Mouse (Mus musculus): ENCODE results near the gene 4933405L10Rik. TPM values are rescaled to one million over a fixed set of nuclear protein-coding genes. Genes with fewer than 3 reads are reported as not detected.

4933405L10Rik gene
- total and polyA plus RNA-seq, 2 experiments from 2014 or later = 0.31 TPM; not detected in 1

GRCm38 (mm10) chr8:105688242-105688752 is 19.2 kb upstream of the 4933405L10Rik start:
- ATAC-seq (no peak), DNase-seq (no peak)
- no peak overlapping the region for H3K4me2 ChIP-seq (ENCODE audit: low read depth)
- H3K4me3 ChIP-seq (ENCODE audit: low read depth, low read length) = no peak overlapping the region
- H3K9me3 ChIP-seq (ENCODE audit: low read length) = no peaks in the 10 kb centered on the region
- TF ChIP-seq CTCF (IDR thresholded peaks at IDR 0.05; ENCODE audit: low read depth) = no peak
- H3K4me1 ChIP-seq (ENCODE audit: insufficient read depth) = no peaks in the 10 kb centered on the region
- WGBS = 75% methylated on average over 14 of the region's 14 CpGs
- no peaks in the 10 kb centered on the region for H3K27me3 ChIP-seq (ENCODE audit: insufficient read depth, low read length)
- H3K27ac ChIP-seq (ENCODE audit: low read depth, low read length) = no peak overlapping the region
- H3K9ac ChIP-seq = no peak overlapping the region
- peaks cover 11% of the 10 kb centered on the region for H3K36me3 ChIP-seq (ENCODE audit: insufficient read depth)

GRCm38 (mm10) chr8:105689256-105689982 is 18.0 kb upstream of the 4933405L10Rik start:
- no peaks in the 10 kb centered on the region for H3K27me3 ChIP-seq (ENCODE audit: insufficient read depth, low read length)
- H3K9ac ChIP-seq = no peak overlapping the region
- ATAC-seq (no peak), DNase-seq (no peak)
- no peaks in the 10 kb centered on the region for H3K4me1 ChIP-seq (ENCODE audit: insufficient read depth)
- TF ChIP-seq CTCF (IDR thresholded peaks at IDR 0.05; ENCODE audit: low read depth) = no peak
- WGBS = 63% methylated on average over 35 of the region's 35 CpGs
- H3K27ac ChIP-seq (ENCODE audit: low read depth, low read length) = no peak overlapping the region
- no peaks in the 10 kb centered on the region; the same call in 1 of the 2 replicates for H3K36me3 ChIP-seq (ENCODE audit: insufficient read depth)
- no peak overlapping the region for H3K4me2 ChIP-seq (ENCODE audit: low read depth)
- H3K4me3 ChIP-seq (ENCODE audit: low read depth, low read length) = no peak overlapping the region
- H3K9me3 ChIP-seq (ENCODE audit: low read length) = no peaks in the 10 kb centered on the region

- H3K4me2 ChIP-seq (ENCODE audit: low read depth) = no peak overlapping the region
- DNase-seq = no peak
- no peak for TF ChIP-seq CTCF (IDR thresholded peaks at IDR 0.05; ENCODE audit: low read depth)
Measured at GRCm38 (mm10) chr8:105689983-105690360, 17.5 kb upstream of the 4933405L10Rik start.

GRCm38 (mm10) chr8:105690978-105691377 is 16.5 kb upstream of the 4933405L10Rik start:
- no peaks in the 10 kb centered on the region for H3K9me3 ChIP-seq (ENCODE audit: low read length)
- H3K4me1 ChIP-seq (ENCODE audit: insufficient read depth) = peaks cover 5% of the 10 kb centered on the region; the same call in 1 of the 2 replicates
- no peak overlapping the region for H3K27ac ChIP-seq (ENCODE audit: low read depth, low read length)
- no peak for TF ChIP-seq CTCF (IDR thresholded peaks at IDR 0.05; ENCODE audit: low read depth)
- WGBS = 86% methylated on average over 14 of the region's 14 CpGs
- no peak overlapping the region for H3K4me3 ChIP-seq (ENCODE audit: low read depth, low read length)
- H3K4me2 ChIP-seq (ENCODE audit: low read depth) = no peak overlapping the region
- H3K9ac ChIP-seq = no peak overlapping the region
- no peaks in the 10 kb centered on the region for H3K27me3 ChIP-seq (ENCODE audit: insufficient read depth, low read length)
- no peak for ATAC-seq
- DNase-seq = no peak
- H3K36me3 ChIP-seq (ENCODE audit: insufficient read depth) = 0 out of 2 replicates have a peak, but pooled peaks cover 6% of the 10 kb centered on the region

More at GRCm38 (mm10) chr8:105689983-105690360, 17.5 kb upstream of the 4933405L10Rik start:
- H3K27me3 ChIP-seq (ENCODE audit: insufficient read depth, low read length) = no peaks in the 10 kb centered on the region
- no peaks in the 10 kb centered on the region for H3K36me3 ChIP-seq (ENCODE audit: insufficient read depth)
- no peak for ATAC-seq
- H3K4me1 ChIP-seq (ENCODE audit: insufficient read depth) = peaks cover 3% of the 10 kb centered on the region; the same call in 1 of the 2 replicates
- H3K9ac ChIP-seq = no peak overlapping the region
- H3K9me3 ChIP-seq (ENCODE audit: low read length) = no peaks in the 10 kb centered on the region
- no peak overlapping the region for H3K27ac ChIP-seq (ENCODE audit: low read depth, low read length)
- WGBS = 87% methylated on average over 9 of the region's 9 CpGs
- H3K4me3 ChIP-seq (ENCODE audit: low read depth, low read length) = no peak overlapping the region

- TF ChIP-seq CTCF (IDR thresholded peaks at IDR 0.05; ENCODE audit: low read depth) = no peak
- no peak overlapping the region for H3K9ac ChIP-seq
- no peak for DNase-seq
- H3K27me3 ChIP-seq (ENCODE audit: insufficient read depth, low read length) = no peaks in the 10 kb centered on the region
- WGBS = 94% methylated on average over 11 of the region's 11 CpGs
- peaks cover 5% of the 10 kb centered on the region; the same call in 1 of the 2 replicates for H3K4me1 ChIP-seq (ENCODE audit: insufficient read depth)
- no peaks in the 10 kb centered on the region for H3K9me3 ChIP-seq (ENCODE audit: low read length)
- H3K36me3 ChIP-seq (ENCODE audit: insufficient read depth) = peaks cover 21% of the 10 kb centered on the region
- H3K4me2 ChIP-seq (ENCODE audit: low read depth) = no peak overlapping the region
- no peak for ATAC-seq
- H3K4me3 ChIP-seq (ENCODE audit: low read depth, low read length) = no peak overlapping the region
- no peak overlapping the region for H3K27ac ChIP-seq (ENCODE audit: low read depth, low read length)
Measured at GRCm38 (mm10) chr8:105692449-105693182, 14.8 kb upstream of the 4933405L10Rik start.

GRCm38 (mm10) chr8:105693648-105694047 is 13.8 kb upstream of the 4933405L10Rik start:
- peaks cover 5% of the 10 kb centered on the region; the same call in 1 of the 2 replicates for H3K4me1 ChIP-seq (ENCODE audit: insufficient read depth)
- peak overlapping the region; percentile 71 for H3K4me3 ChIP-seq (ENCODE audit: low read depth, low read length)
- peak overlapping the region; percentile 83 for H3K4me2 ChIP-seq (ENCODE audit: low read depth)
- H3K9me3 ChIP-seq (ENCODE audit: low read length) = no peaks in the 10 kb centered on the region
- ATAC-seq (peak; percentile 80), DNase-seq (peak; percentile 87)
- H3K27ac ChIP-seq (ENCODE audit: low read depth, low read length) = peak overlapping the region; percentile 85
- WGBS = 1% methylated on average over 27 of the region's 30 CpGs
- no peak for TF ChIP-seq CTCF (IDR thresholded peaks at IDR 0.05; ENCODE audit: low read depth)
- no peaks in the 10 kb centered on the region for H3K27me3 ChIP-seq (ENCODE audit: insufficient read depth, low read length)
- peaks cover 32% of the 10 kb centered on the region for H3K36me3 ChIP-seq (ENCODE audit: insufficient read depth)
- peak overlapping the region; percentile 81 for H3K9ac ChIP-seq

Measured in forebrain, postnatal 0 days (tissue).